Mouse (Mus musculus): ENCODE data around the gene Parn. TPM values are rescaled to one million over a fixed set of nuclear protein-coding genes. Genes with fewer than 3 reads are reported as not detected.

The Parn gene
- polyA plus RNA-seq, 1 experiment = 15.1 TPM

DNA sequence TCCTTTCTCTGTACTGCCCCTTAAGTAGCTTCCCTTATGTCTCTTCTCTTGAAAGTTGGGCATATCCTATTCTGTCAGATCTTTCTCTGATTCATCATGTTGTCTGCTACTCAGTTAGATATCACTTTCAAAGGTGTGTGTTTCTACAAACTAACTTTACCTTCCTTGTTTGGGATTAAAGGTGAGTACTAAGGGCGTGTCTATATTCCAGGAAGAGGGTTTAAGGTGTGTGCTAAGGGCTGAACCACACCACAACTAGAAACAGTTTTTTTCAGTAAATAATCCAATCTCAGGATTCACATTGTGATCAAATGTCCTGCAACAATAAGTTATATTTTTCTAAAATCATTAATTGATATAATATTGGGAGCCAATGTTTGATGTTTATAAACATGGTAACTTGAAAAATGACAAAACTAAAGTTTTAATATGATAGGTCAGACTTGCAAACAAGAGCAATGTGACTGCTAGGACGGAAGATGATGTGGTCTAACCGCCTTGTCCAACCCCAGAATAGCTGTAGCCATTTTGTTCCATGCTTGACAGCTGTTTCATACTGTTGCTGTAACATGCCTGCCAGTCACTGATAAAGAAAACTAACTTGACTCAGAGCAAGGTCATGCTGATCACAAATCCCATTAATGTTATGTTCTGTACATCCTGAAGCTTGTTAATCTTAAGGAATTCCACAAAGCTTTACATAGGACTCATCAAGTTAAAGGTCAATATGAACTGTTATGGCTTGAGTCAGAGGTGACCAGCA is 46.0 kb downstream of the Parn start:
- H3K36me3 ChIP-seq (ENCODE audit: control insufficient read depth, insufficient read depth, low read length) = peaks cover 3% of the 10 kb centered on the region; the same call in 1 of the 2 replicates
- WGBS = over 99% methylated on average over 3 of the region's 3 CpGs
- DNase-seq = no peak

DNA sequence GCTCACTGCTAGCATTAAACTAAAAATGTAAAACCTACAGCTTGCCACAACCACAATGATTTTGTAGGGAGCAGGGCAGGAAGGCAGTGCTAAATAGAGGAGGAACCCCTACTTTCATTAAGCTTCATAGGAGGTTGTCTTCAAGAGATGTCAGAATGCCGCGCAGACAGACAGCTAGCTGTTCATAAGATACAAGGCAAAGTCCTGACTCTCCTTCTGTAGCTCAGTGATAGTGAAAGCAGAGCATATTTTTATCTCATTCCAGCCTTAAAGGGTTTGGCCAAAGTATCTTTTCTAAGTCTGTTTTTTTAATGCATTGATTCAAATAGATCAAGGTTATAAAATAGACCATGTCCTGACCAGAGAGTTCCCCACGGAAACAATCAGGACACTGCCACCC is 47.8 kb downstream of the Parn start:
- WGBS = 97% methylated on average over 3 of the region's 3 CpGs
- Histone ChIP-seq H3K27me3 (replicated peaks; ENCODE audit: control insufficient read depth, insufficient read depth, low read length) (no peaks in the 10 kb centered on the region), H3K4me1 (ENCODE audit: control insufficient read depth, insufficient read depth, low read length) (no peaks in the 10 kb centered on the region), H3K36me3 (ENCODE audit: control insufficient read depth, insufficient read depth, low read length) (peaks cover 3% of the 10 kb centered on the region; the same call in 1 of the 2 replicates), H3K4me3 (ENCODE audit: insufficient read depth, low read depth, low read length) (no peak overlapping the region), H3K27ac (ENCODE audit: insufficient read depth, low read depth, low read length) (no peak overlapping the region)
- DNase-seq = no peak
- no peak for TF ChIP-seq CTCF (conservative IDR thresholded peaks at IDR 0.05; ENCODE audit: insufficient read depth, insufficient read length, low read depth, low read length)
- no peak for TF ChIP-seq POLR2A (IDR thresholded peaks at IDR 0.05; ENCODE audit: low read depth, low read length)

More for the DNA sequence above, 46.0 kb downstream of the Parn start:
- no peaks in the 10 kb centered on the region for H3K4me1 ChIP-seq (ENCODE audit: control insufficient read depth, insufficient read depth, low read length)
- no peak overlapping the region for H3K27ac ChIP-seq (ENCODE audit: insufficient read depth, low read depth, low read length)
- TF ChIP-seq POLR2A (IDR thresholded peaks at IDR 0.05; ENCODE audit: low read depth, low read length) (no peak), CTCF (conservative IDR thresholded peaks at IDR 0.05; ENCODE audit: insufficient read depth, insufficient read length, low read depth, low read length) (no peak)
- no peak overlapping the region for H3K4me3 ChIP-seq (ENCODE audit: insufficient read depth, low read depth, low read length)
- H3K27me3 ChIP-seq (replicated peaks; ENCODE audit: control insufficient read depth, insufficient read depth, low read length) = no peaks in the 10 kb centered on the region

DNA sequence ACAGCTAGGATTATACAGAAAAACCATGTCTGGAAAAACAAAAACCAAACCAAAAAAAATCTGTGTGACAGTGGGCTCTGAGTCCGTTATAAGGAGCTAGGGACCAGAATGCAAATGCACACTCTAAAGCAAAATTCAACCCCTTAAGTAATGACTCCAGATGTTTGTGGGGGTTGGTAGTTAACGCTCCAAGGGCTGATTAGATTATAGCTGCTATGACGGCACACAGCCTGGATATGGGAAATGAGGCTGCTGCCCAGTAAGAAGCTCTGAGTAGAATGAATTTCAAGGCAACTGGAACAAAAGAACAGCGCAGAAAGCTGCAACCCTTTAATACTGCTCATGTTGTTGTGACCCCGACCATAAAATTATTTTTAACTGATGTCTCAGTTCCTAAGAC is 52.7 kb downstream of the Parn start:
- Histone ChIP-seq H3K4me1 (ENCODE audit: control insufficient read depth, insufficient read depth, low read length) (0 out of 2 replicates have a peak, but pooled peaks cover 4% of the 10 kb centered on the region), H3K27me3 (replicated peaks; ENCODE audit: control insufficient read depth, insufficient read depth, low read length) (no peaks in the 10 kb centered on the region), H3K4me3 (ENCODE audit: insufficient read depth, low read depth, low read length) (no peak overlapping the region), H3K36me3 (ENCODE audit: control insufficient read depth, insufficient read depth, low read length) (no peaks in the 10 kb centered on the region), H3K27ac (ENCODE audit: insufficient read depth, low read depth, low read length) (no peak overlapping the region)
- 83% methylated on average over 5 of the region's 5 CpGs for WGBS
- no peak for DNase-seq
- TF ChIP-seq CTCF (conservative IDR thresholded peaks at IDR 0.05; ENCODE audit: insufficient read depth, insufficient read length, low read depth, low read length) = no peak
- TF ChIP-seq POLR2A (IDR thresholded peaks at IDR 0.05; ENCODE audit: low read depth, low read length) = no peak

DNA sequence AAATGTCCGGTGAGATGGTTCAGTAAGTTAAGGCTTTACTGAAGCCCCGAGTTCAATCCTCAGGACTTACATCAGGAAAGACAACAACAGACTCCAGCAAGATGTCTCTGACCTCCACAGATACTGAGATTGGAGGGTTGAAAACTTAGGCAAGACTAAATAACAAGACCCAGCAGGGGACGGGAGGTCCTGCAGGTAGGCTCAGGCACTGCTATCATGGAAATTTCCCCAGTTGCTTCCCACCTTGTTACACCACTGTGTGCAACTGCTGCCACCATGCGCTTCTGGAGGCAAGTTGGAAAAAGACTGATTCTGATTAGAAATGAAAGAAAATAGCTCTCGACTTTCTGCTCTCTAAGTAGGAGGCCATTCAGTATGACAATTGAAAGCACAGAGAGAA is 55.4 kb downstream of the Parn start:
- no peak for TF ChIP-seq POLR2A (IDR thresholded peaks at IDR 0.05; ENCODE audit: low read depth, low read length)
- no peak for TF ChIP-seq CTCF (conservative IDR thresholded peaks at IDR 0.05; ENCODE audit: insufficient read depth, insufficient read length, low read depth, low read length)
- WGBS = 97% methylated on average over 5 of the region's 5 CpGs
- H3K27me3 ChIP-seq (replicated peaks; ENCODE audit: control insufficient read depth, insufficient read depth, low read length) = no peaks in the 10 kb centered on the region
- H3K27ac ChIP-seq (ENCODE audit: insufficient read depth, low read depth, low read length) = no peak overlapping the region
- DNase-seq = no peak
- H3K4me1 ChIP-seq (ENCODE audit: control insufficient read depth, insufficient read depth, low read length) = 0 out of 2 replicates have a peak, but pooled peaks cover 4% of the 10 kb centered on the region
- no peak overlapping the region for H3K4me3 ChIP-seq (ENCODE audit: insufficient read depth, low read depth, low read length)
- no peaks in the 10 kb centered on the region for H3K36me3 ChIP-seq (ENCODE audit: control insufficient read depth, insufficient read depth, low read length)

DNA sequence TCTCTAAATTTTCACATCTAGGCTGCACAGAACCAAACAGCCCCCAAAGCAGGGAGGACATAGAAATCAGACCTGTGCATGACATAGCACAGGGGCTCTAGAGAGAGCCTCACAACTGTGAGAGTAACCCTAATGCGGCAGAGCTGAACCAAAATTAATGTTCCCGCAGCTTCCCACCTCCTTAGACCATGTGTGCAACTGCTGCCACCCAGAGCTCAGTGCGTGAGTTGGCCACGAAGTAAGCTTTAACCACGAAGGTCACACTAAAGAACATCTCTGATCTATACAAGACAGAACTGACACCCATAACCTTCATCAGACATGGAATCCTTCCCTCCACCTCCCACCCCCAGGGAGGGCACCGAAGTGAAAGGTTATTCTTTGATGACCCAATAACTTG is 55.9 kb downstream of the Parn start:
- H3K27ac ChIP-seq (ENCODE audit: insufficient read depth, low read depth, low read length) = no peak overlapping the region
- H3K4me1 ChIP-seq (ENCODE audit: control insufficient read depth, insufficient read depth, low read length) = 0 out of 2 replicates have a peak, but pooled peaks cover 4% of the 10 kb centered on the region
- no peak for DNase-seq
- H3K27me3 ChIP-seq (replicated peaks; ENCODE audit: control insufficient read depth, insufficient read depth, low read length) = no peaks in the 10 kb centered on the region
- no peak overlapping the region for H3K4me3 ChIP-seq (ENCODE audit: insufficient read depth, low read depth, low read length)
- 77% methylated on average over 6 of the region's 6 CpGs for WGBS
- TF ChIP-seq POLR2A (IDR thresholded peaks at IDR 0.05; ENCODE audit: low read depth, low read length) (no peak), CTCF (conservative IDR thresholded peaks at IDR 0.05; ENCODE audit: insufficient read depth, insufficient read length, low read depth, low read length) (no peak)
- H3K36me3 ChIP-seq (ENCODE audit: control insufficient read depth, insufficient read depth, low read length) = no peaks in the 10 kb centered on the region

DNA sequence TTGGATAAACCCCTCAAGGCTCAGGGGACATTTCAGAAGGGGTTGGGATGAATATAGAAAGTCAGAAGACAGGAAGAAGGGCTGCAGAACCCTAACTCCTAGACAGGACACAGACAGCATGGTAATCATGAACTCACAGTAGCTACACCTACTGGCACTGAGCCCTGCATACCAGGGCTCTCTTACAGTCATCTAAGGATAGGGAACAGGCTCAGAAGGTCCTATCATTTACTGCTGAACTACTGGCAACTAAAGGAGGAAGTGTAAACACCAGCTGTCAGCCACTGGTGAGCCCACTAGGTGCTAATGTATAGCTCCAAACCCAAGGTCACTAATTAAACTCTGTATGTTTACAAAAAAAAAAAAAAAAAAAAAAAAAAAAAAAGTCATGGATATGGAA is 56.6 kb downstream of the Parn start:
- H3K27me3 ChIP-seq (replicated peaks; ENCODE audit: control insufficient read depth, insufficient read depth, low read length) = no peaks in the 10 kb centered on the region
- peak; percentile 47 for DNase-seq
- H3K4me3 ChIP-seq (ENCODE audit: insufficient read depth, low read depth, low read length) = no peak overlapping the region
- 0 out of 2 replicates have a peak, but pooled peaks cover 4% of the 10 kb centered on the region for H3K4me1 ChIP-seq (ENCODE audit: control insufficient read depth, insufficient read depth, low read length)
- H3K27ac ChIP-seq (ENCODE audit: insufficient read depth, low read depth, low read length) = no peak overlapping the region
- H3K36me3 ChIP-seq (ENCODE audit: control insufficient read depth, insufficient read depth, low read length) = no peaks in the 10 kb centered on the region
- TF ChIP-seq CTCF (conservative IDR thresholded peaks at IDR 0.05; ENCODE audit: insufficient read depth, insufficient read length, low read depth, low read length) = no peak
- no peak for TF ChIP-seq POLR2A (IDR thresholded peaks at IDR 0.05; ENCODE audit: low read depth, low read length)

DNA sequence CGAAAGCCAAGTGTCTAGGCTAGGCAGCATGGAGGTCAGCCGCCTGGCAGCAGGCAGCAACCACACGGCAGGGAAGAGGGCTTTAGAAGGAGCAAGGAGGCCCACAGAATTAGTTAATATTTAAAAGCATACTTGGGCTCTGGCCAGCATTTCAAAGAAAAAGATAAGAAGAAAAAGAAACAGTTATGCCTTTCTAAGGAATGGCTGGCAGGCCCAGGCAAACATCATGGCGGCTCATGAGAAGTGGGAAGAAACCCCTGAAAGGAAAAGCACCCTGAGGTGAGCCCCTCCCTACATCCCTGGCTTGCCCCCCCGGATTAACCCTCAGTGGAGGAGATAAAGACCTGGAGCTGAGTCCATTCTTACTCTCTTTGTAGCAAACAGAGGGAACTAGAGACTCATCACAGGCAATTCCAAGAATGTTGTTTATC is 57.0 kb downstream of the Parn start:
- WGBS = 41% methylated on average over 5 of the region's 5 CpGs
- no peaks in the 10 kb centered on the region for H3K27me3 ChIP-seq (replicated peaks; ENCODE audit: control insufficient read depth, insufficient read depth, low read length)
- TF ChIP-seq CTCF (conservative IDR thresholded peaks at IDR 0.05; ENCODE audit: insufficient read depth, insufficient read length, low read depth, low read length) = no peak
- TF ChIP-seq POLR2A (IDR thresholded peaks at IDR 0.05; ENCODE audit: low read depth, low read length) = no peak
- H3K36me3 ChIP-seq (ENCODE audit: control insufficient read depth, insufficient read depth, low read length) = no peaks in the 10 kb centered on the region
- H3K4me1 ChIP-seq (ENCODE audit: control insufficient read depth, insufficient read depth, low read length) = 0 out of 2 replicates have a peak, but pooled peaks cover 4% of the 10 kb centered on the region
- peak; percentile 78 for DNase-seq
- no peak overlapping the region for H3K4me3 ChIP-seq (ENCODE audit: insufficient read depth, low read depth, low read length)
- H3K27ac ChIP-seq (ENCODE audit: insufficient read depth, low read depth, low read length) = no peak overlapping the region
